Mouse (Mus musculus): Measurements from ENCODE around the gene Coro1c. TPM values are rescaled to one million over a fixed set of nuclear protein-coding genes. Genes with fewer than 3 reads are reported as not detected.

Gene Coro1c
- total and polyA plus RNA-seq, 2 experiments from 2014 or later = 149 to 151 TPM

DNA sequence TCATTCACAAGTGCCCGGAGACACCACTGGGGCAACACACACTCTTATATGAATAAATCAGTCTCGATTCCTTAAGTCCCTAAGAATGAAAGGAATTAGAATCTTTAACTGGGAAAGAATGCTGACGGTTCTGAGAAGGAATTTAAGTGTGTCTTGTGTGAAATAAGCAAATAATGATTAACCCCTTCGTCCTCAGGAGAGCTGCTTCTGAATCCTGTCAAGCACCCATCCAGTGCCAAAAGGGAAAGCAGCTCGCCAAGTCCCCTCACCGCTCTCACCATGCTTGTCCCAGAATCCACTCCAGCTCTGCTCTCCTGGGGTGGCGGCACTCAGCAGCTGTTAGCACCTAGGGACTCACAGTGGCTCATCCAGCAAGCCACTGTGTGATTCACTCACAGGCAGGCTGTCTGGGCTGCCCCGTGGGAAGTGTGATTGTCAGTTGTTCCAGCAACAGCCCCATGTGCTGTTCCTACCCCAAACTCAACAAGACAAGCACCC lies 7.4 kb downstream of the Coro1c start:
- Histone ChIP-seq H3K27me3 (ENCODE audit: insufficient read depth, low read length) (no peaks in the 10 kb centered on the region), H3K27ac (no peak overlapping the region), H3K4me1 (ENCODE audit: insufficient read depth, low read length) (peaks cover 21% of the 10 kb centered on the region; the same call in 1 of the 2 replicates), H3K4me3 (ENCODE audit: low read length) (no peak overlapping the region), H3K9ac (replicated peaks; ENCODE audit: low read length) (no peak overlapping the region), H3K9me3 (ENCODE audit: low read length) (no peaks in the 10 kb centered on the region), H3K4me2 (ENCODE audit: low read depth, low read length) (no peak overlapping the region), H3K36me3 (ENCODE audit: insufficient read depth, low read length) (no peaks in the 10 kb centered on the region)
- 35% methylated on average over 8 of the region's 8 CpGs for WGBS
- no peak for DNase-seq (ENCODE audit: low spot score)
- ATAC-seq = no peak
- no peak for TF ChIP-seq CTCF (IDR thresholded peaks at IDR 0.05; ENCODE audit: low read depth)

DNA sequence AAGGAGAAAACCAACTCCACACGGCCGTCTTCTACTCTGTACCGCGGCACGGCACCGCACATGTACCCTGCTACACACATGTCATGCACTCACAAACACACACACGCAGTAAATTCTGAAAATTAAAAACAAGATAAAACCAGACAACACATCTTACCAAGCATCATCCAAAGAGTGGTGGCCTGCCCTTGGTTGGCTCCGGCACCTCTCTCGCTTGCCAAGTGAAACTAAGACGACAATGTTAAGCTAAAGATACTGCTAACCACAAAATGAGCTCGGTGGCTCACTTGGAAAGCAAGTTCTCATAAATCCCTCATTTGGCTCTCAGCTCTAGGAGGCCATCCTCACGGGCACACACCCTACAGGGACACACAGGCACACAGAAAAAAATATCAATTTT lies 9.0 kb downstream of the Coro1c start:
- Histone ChIP-seq H3K27ac (no peak overlapping the region), H3K9me3 (ENCODE audit: low read length) (no peaks in the 10 kb centered on the region), H3K4me1 (ENCODE audit: insufficient read depth, low read length) (peaks cover 13% of the 10 kb centered on the region; the same call in 1 of the 2 replicates), H3K4me3 (ENCODE audit: low read length) (no peak overlapping the region), H3K4me2 (ENCODE audit: low read depth, low read length) (no peak overlapping the region), H3K36me3 (ENCODE audit: insufficient read depth, low read length) (no peaks in the 10 kb centered on the region), H3K27me3 (ENCODE audit: insufficient read depth, low read length) (no peaks in the 10 kb centered on the region), H3K9ac (replicated peaks; ENCODE audit: low read length) (no peak overlapping the region)
- DNase-seq (ENCODE audit: low spot score) (no peak), ATAC-seq (no peak)
- TF ChIP-seq CTCF (IDR thresholded peaks at IDR 0.05; ENCODE audit: low read depth) = no peak
- WGBS = 82% methylated on average over 12 of the region's 12 CpGs

DNA sequence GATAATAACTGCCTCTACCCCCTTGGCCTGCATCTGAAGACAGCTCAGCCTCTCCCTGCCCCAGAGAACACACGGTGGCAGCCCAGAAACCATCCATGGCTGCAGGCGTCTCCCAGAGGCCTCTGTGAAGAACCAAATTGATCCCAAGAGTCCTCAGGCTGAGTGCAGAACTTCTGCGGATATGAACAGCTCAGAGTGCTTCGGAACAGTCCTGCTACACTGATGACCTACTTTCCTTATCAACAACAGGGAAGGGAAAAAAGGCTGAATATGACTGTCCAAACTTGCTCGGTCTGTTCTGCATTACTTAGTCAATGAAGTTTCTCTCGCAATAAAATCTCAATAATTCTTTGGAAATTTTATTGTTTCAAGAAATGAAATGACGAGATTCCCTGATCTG lies 16.6 kb downstream of the Coro1c start:
- ATAC-seq (no peak), DNase-seq (ENCODE audit: low spot score) (no peak)
- 0 out of 2 replicates have a peak overlapping the region, but pooled peaks have one; percentile 8 for H3K27ac ChIP-seq
- no peaks in the 10 kb centered on the region for H3K36me3 ChIP-seq (ENCODE audit: insufficient read depth, low read length)
- no peaks in the 10 kb centered on the region for H3K9me3 ChIP-seq (ENCODE audit: low read length)
- H3K4me3 ChIP-seq (ENCODE audit: low read length) = no peak overlapping the region
- H3K9ac ChIP-seq (replicated peaks; ENCODE audit: low read length) = no peak overlapping the region
- no peaks in the 10 kb centered on the region for H3K27me3 ChIP-seq (ENCODE audit: insufficient read depth, low read length)
- 75% methylated on average over 7 of the region's 7 CpGs for whole genome bisulfite sequencing
- H3K4me2 ChIP-seq (ENCODE audit: low read depth, low read length) = no peak overlapping the region
- no peak for TF ChIP-seq CTCF (IDR thresholded peaks at IDR 0.05; ENCODE audit: low read depth)
- H3K4me1 ChIP-seq (ENCODE audit: insufficient read depth, low read length) = peaks cover 11% of the 10 kb centered on the region

DNA sequence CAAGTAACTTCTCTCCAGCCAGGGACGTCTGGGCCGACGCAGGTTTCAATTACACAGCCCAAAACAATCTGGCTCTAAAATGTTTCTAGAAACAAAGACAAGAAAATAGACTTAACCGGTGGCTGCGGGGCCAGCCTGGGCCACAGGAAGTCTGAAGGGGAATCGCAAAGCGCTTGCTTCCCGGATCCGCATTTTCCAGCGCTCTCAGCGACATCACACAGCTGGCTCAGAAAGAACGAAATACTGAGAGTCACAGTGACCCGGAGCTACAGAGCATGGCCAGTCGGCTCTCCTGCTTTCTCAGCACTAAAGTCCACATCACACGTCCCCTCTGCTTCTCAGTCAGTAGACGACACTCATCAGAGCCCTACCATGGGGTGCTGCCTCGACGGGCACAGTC lies 17.7 kb downstream of the Coro1c start:
- no peaks in the 10 kb centered on the region for H3K36me3 ChIP-seq (ENCODE audit: insufficient read depth, low read length)
- H3K27me3 ChIP-seq (ENCODE audit: insufficient read depth, low read length) = no peaks in the 10 kb centered on the region
- H3K4me2 ChIP-seq (ENCODE audit: low read depth, low read length) = no peak overlapping the region
- H3K4me3 ChIP-seq (ENCODE audit: low read length) = no peak overlapping the region
- no peak overlapping the region for H3K9ac ChIP-seq (replicated peaks; ENCODE audit: low read length)
- peaks cover 11% of the 10 kb centered on the region for H3K4me1 ChIP-seq (ENCODE audit: insufficient read depth, low read length)
- H3K9me3 ChIP-seq (ENCODE audit: low read length) = no peaks in the 10 kb centered on the region
- ATAC-seq (no peak), DNase-seq (ENCODE audit: low spot score) (no peak)
- no peak overlapping the region for H3K27ac ChIP-seq
- WGBS = 80% methylated on average over 18 of the region's 18 CpGs
- no peak for TF ChIP-seq CTCF (IDR thresholded peaks at IDR 0.05; ENCODE audit: low read depth)

DNA sequence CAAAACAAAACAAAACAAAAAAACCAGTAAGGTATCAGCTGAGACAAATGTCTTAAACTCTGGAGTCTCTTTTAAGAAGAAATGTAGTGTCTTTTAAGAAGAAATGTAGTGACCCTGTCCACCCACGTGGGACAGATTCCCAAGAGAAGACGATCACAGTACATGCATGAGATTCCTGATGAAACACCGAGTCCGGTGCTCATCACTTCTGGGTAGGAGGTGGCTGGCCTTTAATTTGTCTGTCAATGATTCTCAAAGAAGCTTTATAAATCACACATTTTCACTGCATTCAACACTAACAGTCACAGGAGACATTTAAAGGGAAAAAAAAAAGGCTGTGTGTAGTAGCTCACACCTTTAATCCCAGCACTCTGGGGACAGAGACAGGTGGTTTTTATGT lies 18.6 kb downstream of the Coro1c start:
- Histone ChIP-seq H3K36me3 (ENCODE audit: insufficient read depth, low read length) (no peaks in the 10 kb centered on the region), H3K4me2 (ENCODE audit: low read depth, low read length) (no peak overlapping the region), H3K4me3 (ENCODE audit: low read length) (no peak overlapping the region), H3K9ac (replicated peaks; ENCODE audit: low read length) (no peak overlapping the region), H3K9me3 (ENCODE audit: low read length) (no peaks in the 10 kb centered on the region), H3K4me1 (ENCODE audit: insufficient read depth, low read length) (peaks cover 18% of the 10 kb centered on the region), H3K27me3 (ENCODE audit: insufficient read depth, low read length) (no peaks in the 10 kb centered on the region), H3K27ac (no peak overlapping the region)
- WGBS = 30% methylated on average over 4 of the region's 4 CpGs
- ATAC-seq (no peak), DNase-seq (ENCODE audit: low spot score) (no peak)
- TF ChIP-seq CTCF (IDR thresholded peaks at IDR 0.05; ENCODE audit: low read depth) = no peak

DNA sequence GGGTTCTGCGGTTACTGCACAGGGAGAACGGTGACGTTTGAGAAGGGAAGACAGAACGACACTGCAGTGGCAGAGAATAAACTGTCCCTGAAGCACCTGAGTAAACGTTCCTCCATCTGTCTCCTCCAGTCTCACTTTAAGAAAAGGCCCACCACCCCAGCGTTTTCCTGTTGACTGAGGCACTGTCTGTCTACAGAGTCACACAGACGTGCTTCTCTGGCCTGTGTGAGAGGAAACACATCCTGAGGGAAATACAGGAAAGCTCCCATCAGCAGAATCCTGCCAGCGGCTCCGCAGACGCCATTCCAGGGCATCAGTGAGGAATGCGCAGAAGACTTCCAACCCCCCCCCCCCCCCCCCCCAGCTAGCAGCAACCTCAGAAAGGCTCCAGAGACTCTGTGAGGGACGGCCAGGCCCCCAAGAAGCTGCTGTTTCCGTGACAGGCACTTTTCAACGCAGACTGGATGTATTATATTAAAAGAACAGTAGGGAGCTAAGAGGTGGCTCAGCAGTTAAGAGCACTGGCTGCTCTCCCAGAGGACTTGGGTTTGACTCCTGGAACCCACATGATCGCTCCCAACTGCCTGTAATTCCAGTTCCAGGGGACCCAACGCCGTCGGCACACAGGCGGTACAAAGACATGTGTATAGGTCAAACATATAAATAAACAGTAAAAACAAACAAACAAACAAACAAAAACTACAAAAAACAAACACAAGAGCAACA lies 19.2 kb downstream of the Coro1c start:
- ATAC-seq = no peak

More for the DNA sequence above, 19.2 kb downstream of the Coro1c start:
- no peak for DNase-seq (ENCODE audit: low spot score)
- H3K4me2 ChIP-seq (ENCODE audit: low read depth, low read length) = peak overlapping the region; percentile 16
- peak overlapping the region; percentile 62 for H3K27ac ChIP-seq
- TF ChIP-seq CTCF (IDR thresholded peaks at IDR 0.05; ENCODE audit: low read depth) = no peak
- H3K36me3 ChIP-seq (ENCODE audit: insufficient read depth, low read length) = no peaks in the 10 kb centered on the region
- peaks cover 18% of the 10 kb centered on the region for H3K4me1 ChIP-seq (ENCODE audit: insufficient read depth, low read length)
- no peaks in the 10 kb centered on the region for H3K27me3 ChIP-seq (ENCODE audit: insufficient read depth, low read length)
- no peaks in the 10 kb centered on the region for H3K9me3 ChIP-seq (ENCODE audit: low read length)
- 0 out of 2 replicates have a peak overlapping the region, but pooled peaks have one; percentile 13 for H3K9ac ChIP-seq (replicated peaks; ENCODE audit: low read length)
- WGBS = 15% methylated on average over 19 of the region's 19 CpGs
- H3K4me3 ChIP-seq (ENCODE audit: low read length) = no peak overlapping the region

Measured in hindbrain, postnatal 0 days (tissue).